9 mouse cellular contexts compared by ENCODE assay signal in genomic region chr5:111935381-111936134, GRCm38 (mm10).
A peak's percentile ranks its signal among the peaks of the same experiment; 100 is the strongest.
DNase-seq lines count a peak whose midpoint lies in the region; ATAC-seq lines count a peak whose summit lies in the region.
"Had no signal": no experiment of that assay in that cellular context is flagged by ENCODE, and none has a peak within 500 bp of the region (broad histone marks: within the 10 kb centered on the region; RNA-seq: fewer than 3 reads in every experiment).

No protein-coding gene starts in this region.

- peaks cover 9% of the 10 kb centered on the region for H3K4me1 ChIP-seq in forebrain, embryonic 16.5 days (replicated peaks; ENCODE audit: control insufficient read depth, insufficient read depth, low read length)
- H3K4me1 ChIP-seq in neural tube, embryonic 14.5 days (ENCODE audit: control insufficient read depth, insufficient read depth, low read length): no peaks in the 10 kb centered on the region
- H3K4me1 ChIP-seq: neural tube, embryonic 12.5 days had no signal

- H3K27me3 ChIP-seq in forebrain, embryonic 16.5 days (replicated peaks; ENCODE audit: control insufficient read depth, insufficient read depth, low read length): no peaks in the 10 kb centered on the region
- no peaks in the 10 kb centered on the region for H3K27me3 ChIP-seq in neural tube, embryonic 14.5 days (ENCODE audit: control insufficient read depth, insufficient read depth, low read length)
- H3K27me3 ChIP-seq: neural tube, embryonic 12.5 days had no signal

- WGBS in forebrain, embryonic 16.5 days: 31% methylated on average over 3 of the region's 3 CpGs
- WGBS in neural tube, embryonic 14.5 days: 72% methylated on average over 3 of the region's 3 CpGs

- H3K9ac ChIP-seq in forebrain, embryonic 16.5 days (replicated peaks; ENCODE audit: low read depth, low read length): no peak overlapping the region
- H3K9ac ChIP-seq in neural tube, embryonic 14.5 days (replicated peaks; ENCODE audit: low read depth, low read length): no peak overlapping the region
- H3K9ac ChIP-seq: neural tube, embryonic 12.5 days had no signal

- peak; percentile 92 for ATAC-seq in forebrain, embryonic 16.5 days
- ATAC-seq in neural tube, embryonic 14.5 days (ENCODE audit: low read depth): peak; percentile 74
- no peak for ATAC-seq in megakaryocyte, adult 5-6 weeks (ENCODE audit: poor library complexity, severe bottlenecking)

- no peaks in the 10 kb centered on the region for H3K9me3 ChIP-seq in forebrain, embryonic 16.5 days (ENCODE audit: control insufficient read depth, low read length)
- no peaks in the 10 kb centered on the region for H3K9me3 ChIP-seq in neural tube, embryonic 14.5 days (ENCODE audit: control insufficient read depth, low read length)

- no peak overlapping the region for H3K4me3 ChIP-seq in forebrain, embryonic 16.5 days (replicated peaks; ENCODE audit: low read length)
- no peak overlapping the region for H3K4me3 ChIP-seq in neural tube, embryonic 14.5 days (ENCODE audit: low read depth, low read length)
- H3K4me3 ChIP-seq: neural tube, embryonic 12.5 days had no signal

- H3K4me2 ChIP-seq in forebrain, embryonic 16.5 days (ENCODE audit: low read length): no peak overlapping the region
- no peak overlapping the region for H3K4me2 ChIP-seq in neural tube, embryonic 14.5 days (ENCODE audit: low read depth, low read length)
- H3K4me2 ChIP-seq: neural tube, embryonic 12.5 days had no signal

- peak overlapping the region; percentile 43 for H3K27ac ChIP-seq in forebrain, embryonic 16.5 days (ENCODE audit: low read length)
- H3K27ac ChIP-seq in neural tube, embryonic 14.5 days (ENCODE audit: low read depth, low read length): no peak overlapping the region
- H3K27ac ChIP-seq: neural tube, embryonic 12.5 days had no signal

- peak; percentile 13 for DNase-seq in adrenal gland, postnatal 25 days
- DNase-seq in adrenal gland, adult (ENCODE audit: inconsistent age in 2 of 2, low spot score in 1 of 2): no peak
- DNase-seq in layer of hippocampus, postnatal 36 days: peak; percentile 24 to 35
- no peak for DNase-seq in layer of hippocampus, adult 18-20 months (ENCODE audit: low spot score in 2 of 2)
- DNase-seq in urinary bladder, adult 18-20 months (ENCODE audit: low spot score in 2 of 2): no peak

- H3K36me3 ChIP-seq in forebrain, embryonic 16.5 days (ENCODE audit: control insufficient read depth, insufficient read depth): no peaks in the 10 kb centered on the region
- no peaks in the 10 kb centered on the region for H3K36me3 ChIP-seq in neural tube, embryonic 14.5 days (ENCODE audit: control insufficient read depth, insufficient read depth, low read length)
- H3K36me3 ChIP-seq: neural tube, embryonic 12.5 days had no signal

Comparison
In these comparisons a context has a peak if more than half of its experiments do, and no peak if none do; other contexts are left out.
1. DNase-seq: peak in adrenal gland, postnatal 25 days (single experiment) and layer of hippocampus, postnatal 36 days (2 of 2); none in adrenal gland, adult (0 of 2), layer of hippocampus, adult 18-20 months (0 of 2) and urinary bladder, adult 18-20 months (0 of 2).